Mouse (Mus musculus) limb, embryonic 11.5 days (tissue): Measurements from ENCODE around the gene Inhbc. TPM values are rescaled to one million over a fixed set of nuclear protein-coding genes. Genes with fewer than 3 reads are reported as not detected.
"Not testable (repeated sequence)": the region's sequence is repeated elsewhere in the genome, so short reads cannot be mapped to it uniquely, and the experiment has no call there.

Source experiments
- ATAC-seq: fragments of 200-750 bp; cut with Nextera tagmentation; 2 replicates; pipeline ENCODE4 v1.8.0; 2017; ENCODE audit warnings: low read depth; ENCODE audit not compliant: insufficient number of reproducible peaks, low FRiP score, low TSS enrichment
- DNase-seq: peaks from one replicate; pipeline ENCODE4 v3.0.0-alpha.2; 2015; ENCODE audit warnings: low spot score
- H3K27ac ChIP-seq: fragments of 300-500 bp; sonication (generic); replicated peaks from 2 replicates; pipeline ENCODE4 v1.5.1; 2014; ENCODE audit warnings: low read depth, mild to moderate bottlenecking, low read length
- H3K27me3 ChIP-seq: fragments of 300-500 bp; sonication (generic); 2 replicates; pipeline ENCODE4 v1.6.1; 2014; ENCODE audit warnings: mild to moderate bottlenecking, low read length, mixed read lengths; ENCODE audit not compliant: control insufficient read depth, insufficient read depth
- H3K36me3 ChIP-seq: fragments of 300-500 bp; sonication (generic); 2 replicates; pipeline ENCODE4 v1.6.1; 2014; ENCODE audit warnings: mild to moderate bottlenecking, low read length, moderate library complexity, mixed read lengths; ENCODE audit not compliant: control insufficient read depth, insufficient read depth
- H3K4me1 ChIP-seq: fragments of 300-500 bp; sonication (generic); 2 replicates; pipeline ENCODE4 v1.6.1; 2014; ENCODE audit warnings: low read length, mixed read lengths; ENCODE audit not compliant: control insufficient read depth, insufficient read depth
- H3K4me2 ChIP-seq: fragments of 300-500 bp; sonication (generic); 2 replicates; pipeline ENCODE4 v1.6.1; 2014; ENCODE audit warnings: low read depth, mild to moderate bottlenecking, moderate library complexity; ENCODE audit not compliant: severe bottlenecking
- H3K4me3 ChIP-seq: fragments of 300-500 bp; sonication (generic); 2 replicates; pipeline ENCODE4 v1.5.1; 2014; ENCODE audit warnings: low read depth, low read length
- H3K9ac ChIP-seq: fragments of 300-500 bp; sonication (generic); 2 replicates; pipeline ENCODE4 v1.6.1; 2014; ENCODE audit warnings: mild to moderate bottlenecking, low read length
- H3K9me3 ChIP-seq: fragments of 300-500 bp; sonication (generic); 2 replicates; pipeline ENCODE4 v1.6.1; 2016; ENCODE audit warnings: low read length; ENCODE audit not compliant: control insufficient read depth
- WGBS: fragments of 180-500 bp; shearing (Covaris S2); extraction: QIAGEN DNeasy Blood & Tissue Kit; methylation state at CpG from one replicate; pipeline ENCODE4 v1.1.7; 2014; 5-methylcytosine and 5-hydroxymethylcytosine counted together
- polyA plus RNA-seq: library from polyadenylated mRNA; unstranded; fragments of >200 nt; fragmentation: Nextera tagmentation; extraction: Ambion mirVana; gene quantifications from 2 replicates; pipeline ENCODE4 v1.2.1, GENCODE M21; 2014

Inhbc gene
- polyA plus RNA-seq, 1 experiment from 2014 or later: 0.15 TPM

DNA sequence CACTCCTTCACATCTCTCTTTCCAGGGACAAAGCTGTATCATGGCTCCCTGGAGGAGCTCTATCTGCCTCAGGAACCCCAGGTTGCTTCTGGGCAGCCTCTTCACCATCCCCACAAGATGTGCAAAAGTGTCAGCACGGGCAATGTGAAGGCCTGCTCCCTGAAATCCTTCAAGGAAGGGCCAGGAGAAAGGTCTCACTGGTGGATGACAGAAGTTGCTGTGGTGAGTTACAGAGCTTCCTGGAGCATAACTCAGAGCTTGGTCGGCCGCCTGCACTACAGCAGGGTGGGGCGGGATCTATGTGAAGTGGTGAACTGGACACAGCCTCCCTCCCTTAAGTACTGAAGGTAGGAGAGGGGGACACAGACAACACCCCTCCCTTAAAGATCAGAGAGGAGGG lies 47.6 kb downstream of the Inhbc start:
- peaks cover 8% of the 10 kb centered on the region for H3K27me3 ChIP-seq

DNA sequence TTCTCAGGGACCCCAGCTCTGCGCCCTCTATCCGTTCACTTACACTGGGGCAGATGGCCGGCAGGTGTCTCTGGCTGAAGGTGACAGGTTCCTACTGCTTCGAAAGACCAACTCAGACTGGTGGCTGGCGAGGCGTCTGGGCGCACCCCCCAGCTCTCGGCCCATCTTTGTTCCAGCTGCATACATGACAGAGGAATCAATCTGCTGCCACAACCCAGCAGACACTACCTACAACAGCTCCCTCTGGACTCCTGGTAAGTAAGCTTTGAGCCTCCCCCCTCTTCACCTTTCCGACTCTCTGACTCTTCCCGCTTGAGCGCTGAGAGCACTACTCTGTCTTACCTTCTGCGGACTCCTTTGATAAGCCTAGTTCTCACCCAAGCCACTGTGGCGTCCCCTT lies 48.1 kb downstream of the Inhbc start:
- H3K36me3 ChIP-seq: no peaks in the 10 kb centered on the region
- DNase-seq (no peak), ATAC-seq (no peak)
- H3K4me1 ChIP-seq: peaks cover 13% of the 10 kb centered on the region; the same call in 1 of the 2 replicates
- no peak overlapping the region for H3K27ac ChIP-seq
- H3K9ac ChIP-seq: no peak overlapping the region
- no peak overlapping the region for H3K4me3 ChIP-seq
- H3K27me3 ChIP-seq: peaks cover 5% of the 10 kb centered on the region; the same call in 1 of the 2 replicates
- H3K9me3 ChIP-seq: no peaks in the 10 kb centered on the region
- H3K4me2 ChIP-seq: no peak overlapping the region
- 66% methylated on average over 13 of the region's 13 CpGs for WGBS

More for the DNA sequence above, 47.6 kb downstream of the Inhbc start:
- DNase-seq (no peak), ATAC-seq (no peak)
- Histone ChIP-seq H3K4me1 (peaks cover 13% of the 10 kb centered on the region; the same call in 1 of the 2 replicates), H3K4me3 (no peak overlapping the region), H3K4me2 (no peak overlapping the region), H3K9ac (no peak overlapping the region), H3K27ac (no peak overlapping the region), H3K36me3 (no peaks in the 10 kb centered on the region), H3K9me3 (no peaks in the 10 kb centered on the region)
- WGBS: 76% methylated on average over 4 of the region's 4 CpGs

- DNase-seq (no peak), ATAC-seq (no peak)
- H3K9ac ChIP-seq: no peak within 1 kb of the TSS
- no peak within 1 kb of the TSS for H3K4me2 ChIP-seq
- H3K27ac ChIP-seq: no peak within 1 kb of the TSS
- WGBS: 83% methylated on average over 3 of the region's 3 CpGs
- peaks cover 3% of the 10 kb centered on the region; the same call in 1 of the 2 replicates for H3K27me3 ChIP-seq
- no peaks in the 10 kb centered on the region for H3K36me3 ChIP-seq
- no peaks in the 10 kb centered on the region for H3K9me3 ChIP-seq
- H3K4me1 ChIP-seq: peaks cover 13% of the 10 kb centered on the region; the same call in 1 of the 2 replicates
- H3K4me3 ChIP-seq: no peak within 1 kb of the TSS
These were observed 48.6 kb downstream of the Inhbc start, which contains the start of gene Arhgap9 for GRCm38 (mm10) chr10:127321621-127322020. Gene Arhgap9, plus strand, starts transcription at chr10:127321964.

DNA sequence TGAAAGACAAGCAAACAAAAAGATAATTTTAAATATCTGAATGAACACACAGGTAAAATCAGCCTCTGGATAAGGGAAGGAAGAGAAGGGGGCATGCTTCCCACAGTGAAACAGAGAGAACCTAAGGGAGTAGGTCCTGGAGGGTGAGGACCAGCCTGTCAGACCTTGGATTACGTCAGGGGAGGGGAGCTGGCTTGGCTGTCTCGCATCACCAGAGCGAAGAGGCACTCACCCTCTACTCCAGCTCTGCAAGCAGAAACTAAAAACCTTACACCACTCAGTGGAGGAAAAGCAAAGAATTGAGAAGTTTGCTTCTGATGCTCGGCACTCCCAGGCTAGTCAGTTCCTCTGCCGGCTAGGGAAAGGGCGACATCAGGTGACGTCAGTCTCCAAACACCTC lies 50.3 kb downstream of the Inhbc start:
- H3K4me3 ChIP-seq: no peak overlapping the region
- H3K27ac ChIP-seq: no peak overlapping the region
- no peaks in the 10 kb centered on the region for H3K36me3 ChIP-seq
- H3K9ac ChIP-seq: no peak overlapping the region
- DNase-seq (no peak), ATAC-seq (no peak)
- no peak overlapping the region for H3K4me2 ChIP-seq
- 77% methylated on average over 7 of the region's 7 CpGs for WGBS
- no peaks in the 10 kb centered on the region for H3K4me1 ChIP-seq
- H3K9me3 ChIP-seq: no peaks in the 10 kb centered on the region
- H3K27me3 ChIP-seq: no peaks in the 10 kb centered on the region

DNA sequence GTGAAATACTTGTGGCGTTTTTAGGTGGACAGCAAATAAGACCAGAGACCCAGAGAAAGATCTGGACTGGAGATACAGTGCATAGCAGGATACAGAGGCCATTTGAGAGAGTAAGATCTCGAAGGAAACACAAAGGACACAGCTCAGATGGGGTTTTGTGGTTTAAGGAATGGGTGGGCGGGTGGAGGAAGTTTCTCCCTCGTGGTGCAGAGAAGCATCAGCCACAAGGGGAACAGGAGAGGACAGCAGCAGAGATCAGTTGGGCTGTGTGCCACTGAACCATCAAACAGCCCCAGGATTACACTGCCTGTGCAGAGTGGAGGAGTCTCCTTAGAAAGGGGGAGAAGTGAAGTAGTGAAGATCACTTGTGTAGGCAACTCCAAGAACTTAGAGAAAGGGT lies 52.2 kb downstream of the Inhbc start:
- no peaks in the 10 kb centered on the region for H3K9me3 ChIP-seq
- H3K27me3 ChIP-seq: no peaks in the 10 kb centered on the region
- no peak overlapping the region for H3K4me3 ChIP-seq
- no peaks in the 10 kb centered on the region for H3K4me1 ChIP-seq
- no peak for DNase-seq
- no peaks in the 10 kb centered on the region for H3K36me3 ChIP-seq
- WGBS: 46% methylated on average over 4 of the region's 4 CpGs
- no peak overlapping the region for H3K9ac ChIP-seq
- H3K27ac ChIP-seq: no peak overlapping the region
- no peak for ATAC-seq
- no peak overlapping the region for H3K4me2 ChIP-seq

DNA sequence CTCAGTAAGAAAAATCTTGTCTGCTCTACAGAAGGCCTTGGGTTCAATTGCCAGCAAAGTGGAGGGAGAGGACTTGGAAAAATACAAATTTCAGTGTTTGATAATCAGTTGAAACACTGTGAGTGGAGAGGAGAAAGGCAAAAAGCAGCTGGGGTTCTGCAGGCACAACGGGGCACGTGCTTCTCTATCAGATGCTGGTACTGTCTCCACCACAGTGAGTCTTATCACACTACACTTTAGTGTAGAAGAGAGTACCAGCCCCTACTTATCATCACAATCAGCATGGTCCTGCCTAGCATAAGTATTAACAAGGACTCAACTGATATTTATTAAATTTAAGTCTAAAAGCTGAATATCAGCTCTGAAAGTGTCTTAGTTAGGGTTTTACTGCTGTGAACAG lies 53.0 kb downstream of the Inhbc start:
- H3K27me3 ChIP-seq: no peaks in the 10 kb centered on the region
- DNase-seq (no peak), ATAC-seq (no peak)
- no peaks in the 10 kb centered on the region for H3K4me1 ChIP-seq
- H3K9ac ChIP-seq: no peak overlapping the region
- no peak overlapping the region for H3K4me2 ChIP-seq
- H3K27ac ChIP-seq: no peak overlapping the region
- H3K9me3 ChIP-seq: no peaks in the 10 kb centered on the region
- no peaks in the 10 kb centered on the region for H3K36me3 ChIP-seq
- 87% methylated on average over 2 of the region's 2 CpGs for WGBS
- no peak overlapping the region for H3K4me3 ChIP-seq

DNA sequence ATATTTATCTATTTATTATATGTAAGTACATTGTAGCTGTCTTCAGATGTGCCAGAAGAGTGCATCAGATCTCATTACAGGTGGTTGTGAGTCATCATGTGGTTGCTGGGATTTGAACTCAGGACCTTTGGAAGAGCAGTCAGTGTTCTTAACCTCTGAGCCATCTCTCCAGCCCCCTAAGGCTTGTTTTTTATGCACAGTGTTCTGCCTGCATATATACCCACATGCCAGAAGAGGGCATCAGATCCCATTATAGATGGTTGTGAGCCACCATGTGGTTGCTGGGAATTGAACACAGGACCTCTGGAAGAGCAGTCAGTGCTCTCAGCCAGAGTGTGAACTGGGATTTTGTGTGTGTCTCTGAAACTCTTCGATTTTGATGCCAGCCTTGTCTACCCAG lies 55.3 kb downstream of the Inhbc start:
- not testable (repeated sequence) for H3K36me3 ChIP-seq, ATAC-seq, H3K4me3 ChIP-seq, DNase-seq, H3K4me2 ChIP-seq, H3K9me3 ChIP-seq, H3K9ac ChIP-seq, H3K27ac ChIP-seq, H3K27me3 ChIP-seq, H3K4me1 ChIP-seq
- 76% methylated on average over 1 of the region's 1 CpGs for WGBS

DNA sequence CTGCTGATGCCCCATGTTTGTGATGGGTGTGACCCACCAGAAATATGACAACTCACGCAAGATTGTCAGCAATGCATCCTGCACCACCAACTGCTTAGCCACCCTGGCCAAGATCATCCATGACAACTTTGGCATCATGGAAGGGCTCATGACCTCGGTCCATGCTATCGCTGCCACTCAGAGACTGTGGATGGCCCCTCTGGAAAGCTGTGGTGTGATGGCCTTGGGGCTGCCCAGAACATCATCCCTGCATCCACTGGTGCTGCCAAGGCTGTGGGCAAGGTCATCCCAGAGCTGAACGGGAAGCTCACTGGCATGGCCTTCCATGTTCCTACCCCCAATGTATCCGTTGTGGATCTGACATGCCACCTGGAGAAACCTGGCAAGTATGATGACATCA lies 56.7 kb downstream of the Inhbc start:
- H3K9ac ChIP-seq, H3K9me3 ChIP-seq, H3K27me3 ChIP-seq, H3K4me3 ChIP-seq, H3K36me3 ChIP-seq, DNase-seq, H3K27ac ChIP-seq, ATAC-seq, H3K4me1 ChIP-seq, H3K4me2 ChIP-seq: not testable (repeated sequence)
- WGBS: 91% methylated on average over 5 of the region's 5 CpGs

DNA sequence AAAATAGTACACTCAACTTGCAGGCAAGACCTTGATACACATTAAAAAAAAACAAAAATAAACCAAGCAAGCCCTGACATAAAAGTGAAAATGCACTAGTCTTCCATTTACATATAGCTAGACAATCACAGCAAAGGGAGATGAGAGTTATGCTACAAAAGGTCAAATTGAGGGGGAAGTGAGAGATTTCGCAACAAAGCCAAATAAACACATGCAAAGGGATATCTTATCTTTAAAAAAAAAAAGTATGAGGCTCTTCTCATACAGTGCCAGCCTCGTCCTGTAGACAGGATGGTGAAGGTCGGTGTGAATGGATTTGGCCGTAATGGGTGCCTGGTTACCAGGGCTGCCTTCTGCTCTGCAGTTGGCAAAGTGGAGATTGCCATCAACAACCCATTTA lies 57.4 kb downstream of the Inhbc start:
- no peak overlapping the region for H3K27ac ChIP-seq

More for the DNA sequence above, 57.4 kb downstream of the Inhbc start:
- ATAC-seq: no peak
- H3K9me3 ChIP-seq: no peaks in the 10 kb centered on the region
- H3K36me3 ChIP-seq: peaks cover 5% of the 10 kb centered on the region; the same call in 1 of the 2 replicates
- peaks cover 6% of the 10 kb centered on the region; the same call in 1 of the 2 replicates for H3K4me1 ChIP-seq
- no peak overlapping the region for H3K4me2 ChIP-seq
- no peaks in the 10 kb centered on the region for H3K27me3 ChIP-seq
- DNase-seq: no peak
- no peak overlapping the region for H3K9ac ChIP-seq
- no peak overlapping the region for H3K4me3 ChIP-seq
- WGBS: 84% methylated on average over 4 of the region's 4 CpGs
